Mouse (Mus musculus) small intestine, adult 2 months (tissue): ENCODE measurements around the gene Tcl1b5. TPM values are rescaled to one million over a fixed set of nuclear protein-coding genes. Genes with fewer than 3 reads are reported as not detected.
"Not testable (repeated sequence)": the region's sequence is repeated elsewhere in the genome, so short reads cannot be mapped to it uniquely, and the experiment has no call there.

Experiments
- H3K27ac ChIP-seq: fragments of 200-500 bp; 2 replicates; pipeline ENCODE4 v1.5.1; 2012; ENCODE audit warnings: low read depth, low read length, control low read depth, inconsistent platforms; ENCODE audit not compliant: insufficient read depth
- H3K27me3 ChIP-seq: fragments of 200-500 bp; 2 replicates; pipeline ENCODE4 v1.6.1; 2012; ENCODE audit warnings: mild to moderate bottlenecking, moderate library complexity, low read length, inconsistent platforms; ENCODE audit not compliant: control insufficient read depth, insufficient read depth
- H3K36me3 ChIP-seq: fragments of 200-500 bp; 2 replicates; pipeline ENCODE4 v1.6.1; 2012; ENCODE audit warnings: mild to moderate bottlenecking, low read length, control low read depth, inconsistent platforms; ENCODE audit not compliant: control insufficient read depth, insufficient read depth
- H3K4me1 ChIP-seq: fragments of 200-500 bp; 2 replicates; pipeline ENCODE4 v1.6.1; 2012; ENCODE audit warnings: low read length, inconsistent platforms, mixed read lengths; ENCODE audit not compliant: control insufficient read depth, insufficient read depth, insufficient read length
- H3K4me3 ChIP-seq: fragments of 200-500 bp; 2 replicates; pipeline ENCODE4 v1.5.1; 2012; ENCODE audit warnings: low read depth, mild to moderate bottlenecking, control low read depth, inconsistent platforms, low read length, moderate library complexity
- CTCF ChIP-seq: fragments of 200-500 bp; IDR thresholded peaks from 2 replicates; pipeline ENCODE4 v1.5.1; 2012; ENCODE audit warnings: low read depth, mild to moderate bottlenecking, control low read depth, inconsistent platforms, low read length, moderate library complexity, mixed read lengths; ENCODE audit not compliant: insufficient replicate concordance, insufficient read length; ENCODE audit errors: extremely low read depth
- POLR2A ChIP-seq: fragments of 200-500 bp; IDR thresholded peaks from 2 replicates; pipeline ENCODE4 v1.6.1; 2012; ENCODE audit warnings: low read depth, mild to moderate bottlenecking, control low read depth, inconsistent platforms, low read length, moderate library complexity
- WGBS: fragments of 180-500 bp; shearing (Covaris S2); methylation state at CpG from one replicate; pipeline ENCODE4 v1.1.7; 2018; 5-methylcytosine and 5-hydroxymethylcytosine counted together
- polyA plus RNA-seq: library from polyadenylated mRNA; depleted of rRNA; stranded (reverse); fragments of >200 nt; gene quantifications from 2 replicates; pipeline ENCODE4 v1.2.3, GENCODE M21; 2012

The Tcl1b5 gene
- polyA plus RNA-seq, 1 experiment = not detected

- Histone ChIP-seq H3K4me1 (no peaks in the 10 kb centered on the region), H3K4me3 (no peak within 1 kb of the TSS), H3K27ac (no peak within 1 kb of the TSS), H3K36me3 (no peaks in the 10 kb centered on the region), H3K27me3 (no peaks in the 10 kb centered on the region)
- WGBS = 64% methylated on average over 3 of the region's 3 CpGs
- TF ChIP-seq CTCF (no peak), POLR2A (no peak)
Observed at GRCm38 (mm10) chr12:105145714-105146113, 30.4 kb upstream of the Tcl1b5 start, which contains the start of gene Tcl1b2. TSS of gene Tcl1b2 (plus strand) at chr12:105146014.

- not testable (repeated sequence) for H3K4me1 ChIP-seq, H3K27ac ChIP-seq, H3K4me3 ChIP-seq, H3K36me3 ChIP-seq, H3K27me3 ChIP-seq
- WGBS = 61% methylated on average over 4 of the region's 4 CpGs
Observed at GRCm38 (mm10) chr12:105155286-105155685, 20.9 kb upstream of the Tcl1b5 start.

DNA sequence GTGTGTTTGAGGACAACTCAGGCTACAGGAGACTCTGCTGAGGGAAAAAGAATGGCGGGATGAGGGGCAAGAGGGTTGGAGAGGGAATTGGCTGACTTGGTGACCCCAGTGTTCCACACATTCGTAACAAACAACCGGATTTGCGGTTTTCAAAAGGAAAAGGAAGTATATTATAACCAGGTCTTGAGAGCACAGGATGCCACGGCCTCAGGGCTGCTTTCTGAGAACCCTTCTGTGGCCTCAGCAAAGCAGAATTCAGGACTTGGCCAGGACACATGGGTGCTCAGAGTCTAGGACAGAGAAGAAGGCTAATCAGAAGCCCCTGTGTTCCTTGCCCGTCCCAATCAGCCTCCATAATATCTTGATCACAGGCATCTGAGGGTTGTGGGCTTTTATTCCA, 17.3 kb upstream of the Tcl1b5 start:
- H3K4me3 ChIP-seq = no peak overlapping the region
- no peaks in the 10 kb centered on the region for H3K27me3 ChIP-seq
- TF ChIP-seq CTCF (no peak), POLR2A (no peak)
- no peaks in the 10 kb centered on the region for H3K36me3 ChIP-seq
- no peak overlapping the region for H3K27ac ChIP-seq
- WGBS = 64% methylated on average over 6 of the region's 6 CpGs
- H3K4me1 ChIP-seq = no peaks in the 10 kb centered on the region

GRCm38 (mm10) chr12:105159390-105159789, 16.8 kb upstream of the Tcl1b5 start, which contains the start of gene Tcl1b1:
TSS of gene Tcl1b1 (plus strand) at chr12:105159690.
- no peak within 1 kb of the TSS for H3K4me3 ChIP-seq
- H3K27me3 ChIP-seq = no peaks in the 10 kb centered on the region
- no peaks in the 10 kb centered on the region for H3K36me3 ChIP-seq
- H3K27ac ChIP-seq = no peak within 1 kb of the TSS
- WGBS = 62% methylated on average over 4 of the region's 4 CpGs
- TF ChIP-seq CTCF (no peak), POLR2A (no peak)
- H3K4me1 ChIP-seq = no peaks in the 10 kb centered on the region

DNA sequence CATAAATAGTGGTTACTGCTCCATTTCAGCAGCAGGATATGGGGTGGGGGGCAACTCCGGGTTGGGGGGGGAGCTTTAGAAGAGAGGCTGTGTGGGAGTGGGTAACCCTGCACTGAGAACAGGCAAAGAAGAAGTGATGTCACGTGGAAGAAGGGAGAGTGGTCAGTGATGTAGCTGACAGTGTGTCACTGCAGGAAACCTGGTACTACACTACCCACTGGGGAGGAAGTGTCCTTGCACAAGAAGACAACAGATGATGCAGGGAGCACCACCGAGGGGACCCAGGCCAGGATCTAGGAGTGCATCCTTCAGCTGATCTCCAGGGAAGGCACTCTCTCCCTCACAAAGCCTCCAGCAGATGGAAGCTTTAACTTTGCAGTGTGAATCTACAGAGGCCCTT, 9.4 kb upstream of the Tcl1b5 start:
- TF ChIP-seq POLR2A (no peak), CTCF (no peak)
- WGBS = 62% methylated on average over 3 of the region's 3 CpGs
- no peak overlapping the region for H3K27ac ChIP-seq
- H3K36me3 ChIP-seq = no peaks in the 10 kb centered on the region
- H3K27me3 ChIP-seq = no peaks in the 10 kb centered on the region; the same call in 1 of the 2 replicates
- H3K4me1 ChIP-seq = no peaks in the 10 kb centered on the region
- no peak overlapping the region for H3K4me3 ChIP-seq

DNA sequence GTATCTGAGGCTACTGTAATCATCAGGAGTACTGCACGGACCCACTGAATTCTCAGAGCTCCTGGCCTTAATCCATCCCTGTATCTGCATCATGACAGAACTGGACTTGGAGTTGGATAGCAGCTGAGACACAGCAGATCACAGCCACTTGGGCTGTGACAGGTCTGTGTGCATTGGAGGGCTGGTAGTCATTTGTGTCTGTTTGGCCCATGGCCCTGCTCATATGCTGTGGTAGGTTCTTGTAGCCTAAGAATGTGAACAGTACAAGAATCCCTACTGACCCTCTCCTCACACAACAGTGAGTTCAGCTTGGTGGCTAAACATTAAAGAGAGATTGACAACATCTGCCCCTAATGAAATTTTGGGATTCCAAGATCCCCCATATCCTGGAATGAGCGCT, 2.8 kb upstream of the Tcl1b5 start:
- no peaks in the 10 kb centered on the region; the same call in 1 of the 2 replicates for H3K27me3 ChIP-seq
- no peak overlapping the region for H3K27ac ChIP-seq
- 76% methylated on average over 2 of the region's 2 CpGs for WGBS
- no peaks in the 10 kb centered on the region for H3K36me3 ChIP-seq
- H3K4me1 ChIP-seq = no peaks in the 10 kb centered on the region
- no peak overlapping the region for H3K4me3 ChIP-seq
- TF ChIP-seq CTCF (no peak), POLR2A (no peak)

DNA sequence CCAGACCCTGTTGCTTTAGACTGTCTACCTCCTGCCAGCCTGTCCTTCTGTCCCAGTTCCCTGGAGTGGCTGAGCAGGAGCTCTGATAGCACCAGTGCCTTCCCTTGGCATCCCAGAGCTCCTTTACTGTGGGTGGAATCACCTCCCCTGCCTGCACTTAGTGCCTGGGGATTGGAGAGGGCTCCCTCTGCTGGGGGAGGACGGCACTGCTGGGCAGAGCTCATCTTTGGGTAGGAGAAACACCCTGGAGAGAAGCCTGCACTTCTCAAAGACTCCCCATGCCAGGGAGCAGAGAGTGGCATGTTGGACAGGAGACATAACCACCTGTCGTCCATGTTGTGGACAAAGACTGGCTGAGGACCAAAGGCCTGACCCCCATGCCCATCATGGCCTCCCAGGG, 1.8 kb upstream of the Tcl1b5 start:
- H3K27ac ChIP-seq, H3K36me3 ChIP-seq, H3K27me3 ChIP-seq, H3K4me3 ChIP-seq, H3K4me1 ChIP-seq: not testable (repeated sequence)
- WGBS = 5% methylated on average over 2 of the region's 2 CpGs
- TF ChIP-seq CTCF = peak; percentile 21; the same call in 1 of the 2 replicates

DNA sequence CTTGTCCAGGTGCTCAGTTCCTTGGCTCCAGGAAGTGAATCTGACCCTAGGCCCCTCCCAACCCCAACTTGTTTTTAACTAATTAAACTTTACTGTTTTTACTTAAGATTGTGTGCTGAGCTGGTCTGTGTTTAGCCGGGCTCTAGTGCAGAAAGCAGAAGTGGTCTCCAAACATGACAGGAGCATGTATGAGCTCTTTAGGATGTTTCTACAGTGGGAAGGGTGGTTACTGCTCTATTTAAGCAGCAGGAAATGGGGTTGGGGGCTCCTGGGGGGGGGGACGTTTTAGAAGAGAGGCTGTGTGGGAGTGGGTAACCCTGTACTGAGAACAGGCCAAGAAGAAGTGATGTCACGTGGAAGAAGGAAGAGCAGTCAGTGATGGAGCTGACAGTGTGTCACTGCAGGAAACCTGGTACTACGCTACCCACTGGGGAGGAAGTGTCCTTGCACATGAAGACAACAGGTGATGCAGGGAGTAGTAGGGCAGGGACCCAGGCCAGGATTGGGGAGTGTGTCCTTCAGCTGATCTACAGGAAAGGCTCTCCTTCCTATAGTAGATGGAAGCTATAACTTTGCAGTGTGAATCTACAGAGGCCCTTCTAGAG, 5.0 kb downstream of the Tcl1b5 start:
- WGBS = 49% methylated on average over 4 of the region's 4 CpGs

GRCm38 (mm10) chr12:105188980-105189379, 12.8 kb downstream of the Tcl1b5 start:
- H3K4me3 ChIP-seq, H3K4me1 ChIP-seq, H3K27me3 ChIP-seq, H3K36me3 ChIP-seq, H3K27ac ChIP-seq: not testable (repeated sequence)
- WGBS = 33% methylated on average over 2 of the region's 2 CpGs

More for the DNA sequence above, 5.0 kb downstream of the Tcl1b5 start:
- H3K27me3 ChIP-seq, H3K27ac ChIP-seq, H3K4me3 ChIP-seq, H3K4me1 ChIP-seq, H3K36me3 ChIP-seq: not testable (repeated sequence)

GRCm38 (mm10) chr12:105190743-105191142, 14.6 kb downstream of the Tcl1b5 start, which contains the start of gene Tcl1b3:
TSS of gene Tcl1b3 (plus strand) at chr12:105191043.
- H3K4me3 ChIP-seq, H3K27ac ChIP-seq, H3K36me3 ChIP-seq, H3K27me3 ChIP-seq, H3K4me1 ChIP-seq: not testable (repeated sequence)
- WGBS = 93% methylated on average over 6 of the region's 6 CpGs
